Mouse (Mus musculus): ENCODE data around the gene Mme.
A peak's percentile ranks its signal among the peaks of the same experiment; 100 is the strongest.

Mme gene

GRCm38 (mm10) chr3:63241099-63241587 lies at the start of gene Mme:
Mme (plus strand) TSS chr3:63241537.
- DNase-seq (ENCODE audit: low read depth, low spot score) = peak; percentile 92

GRCm38 (mm10) chr3:63196565-63196964 lies 44.8 kb upstream of the Mme start:
- no peak for DNase-seq (ENCODE audit: low read depth, low spot score)

- DNase-seq (ENCODE audit: low read depth, low spot score) = no peak
Observed at GRCm38 (mm10) chr3:63198026-63198425, 43.3 kb upstream of the Mme start.

DNA sequence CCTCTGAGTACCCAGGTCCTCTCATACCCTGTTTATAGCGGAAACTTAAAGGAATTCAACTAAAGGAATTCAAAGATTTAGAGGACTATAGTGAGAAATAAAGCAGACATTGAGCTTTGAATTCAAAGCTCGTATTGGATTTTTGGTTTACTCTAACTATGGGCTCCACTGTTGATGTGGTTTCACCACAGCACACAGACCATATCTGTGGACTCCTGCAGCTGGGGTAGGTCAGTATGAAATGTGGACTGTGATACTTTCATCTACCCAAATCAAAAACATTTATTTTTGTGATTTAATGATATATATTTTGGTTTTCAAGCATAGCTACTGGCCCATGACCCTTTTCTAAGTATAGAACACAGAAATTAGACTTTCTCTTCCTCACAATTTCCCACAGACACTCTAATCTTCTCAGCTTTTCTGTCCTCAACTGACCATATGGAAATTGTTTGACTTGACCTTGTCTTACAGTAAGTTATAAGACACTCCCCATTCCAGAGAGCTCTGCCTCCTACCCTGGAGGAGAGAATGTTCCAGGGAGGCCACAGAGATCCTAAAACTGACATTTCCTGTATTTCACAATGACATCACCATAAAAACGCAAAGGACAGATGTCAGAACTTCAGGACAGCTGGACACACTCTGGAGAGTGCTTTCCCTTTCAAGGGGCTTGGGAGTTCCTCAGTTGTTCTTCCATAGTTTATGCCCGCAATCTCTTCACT lies 19.3 kb upstream of the Mme start:
- no peak for DNase-seq (ENCODE audit: low read depth, low spot score)

DNA sequence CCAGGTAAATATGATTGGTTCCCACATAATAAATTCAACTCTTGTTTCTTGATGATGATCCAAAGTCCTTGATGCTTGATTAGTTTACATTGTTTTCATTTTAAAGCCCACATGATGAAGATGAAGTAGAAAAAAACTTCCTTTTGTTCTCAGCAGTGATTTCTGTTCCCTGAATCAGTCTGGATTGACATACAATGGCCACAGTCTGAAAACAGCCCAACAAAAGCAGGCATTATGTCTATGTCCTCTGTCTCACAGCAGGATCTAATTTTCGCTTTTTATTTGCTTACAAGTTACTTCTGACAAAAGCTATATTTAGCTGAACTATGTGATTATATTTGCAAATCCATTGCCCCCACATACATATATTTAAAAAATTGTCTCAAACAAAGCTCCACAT lies 17.7 kb upstream of the Mme start:
- DNase-seq (ENCODE audit: low read depth, low spot score) = no peak

DNA sequence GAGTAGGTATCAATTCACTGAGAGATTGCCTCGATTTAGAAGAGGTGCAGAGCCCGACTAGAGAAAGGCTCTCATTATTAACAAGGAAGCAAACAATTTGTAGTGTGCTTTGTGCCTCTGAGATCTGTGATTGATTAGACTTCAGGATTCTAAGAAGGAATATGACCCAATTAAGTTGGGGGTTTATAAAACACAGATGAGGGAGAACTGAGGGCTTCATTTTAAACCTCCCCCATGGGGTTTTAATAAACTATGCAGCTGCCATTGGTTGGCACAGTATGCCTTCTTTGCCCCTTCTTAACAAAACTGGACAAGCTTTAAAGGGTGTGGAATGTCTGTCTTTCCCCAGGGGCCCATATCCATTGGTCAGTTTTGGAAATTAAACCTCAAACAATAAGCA lies 5.4 kb upstream of the Mme start:
- no peak for DNase-seq (ENCODE audit: low read depth, low spot score)

DNA sequence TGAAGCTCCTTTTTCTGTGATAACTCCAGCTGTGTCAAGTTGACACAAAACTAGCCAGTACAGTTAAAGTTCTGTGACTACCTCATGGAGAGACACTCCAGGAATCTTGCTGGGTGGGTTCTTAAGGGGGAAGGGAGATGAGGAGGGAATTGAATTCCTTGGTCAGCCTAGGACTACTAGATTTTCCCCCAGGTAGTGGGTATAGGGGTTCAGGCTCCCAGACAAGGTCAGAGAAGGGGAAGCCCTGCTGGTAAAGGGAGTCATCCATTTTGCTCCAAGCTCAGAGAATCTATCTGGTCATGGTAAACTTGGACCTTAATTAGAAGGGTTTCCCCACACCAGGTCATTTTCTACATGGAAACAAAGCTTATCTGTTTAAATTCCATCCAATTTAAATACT lies 2.4 kb downstream of the Mme start:
- DNase-seq (ENCODE audit: low read depth, low spot score) = peak; percentile 56

GRCm38 (mm10) chr3:63272091-63272490 lies 30.8 kb downstream of the Mme start:
- no peak for DNase-seq (ENCODE audit: low read depth, low spot score)

GRCm38 (mm10) chr3:63294316-63294715 lies 53.0 kb downstream of the Mme start:
- peak; percentile 41 for DNase-seq (ENCODE audit: low read depth, low spot score)

- peak; percentile 33 for DNase-seq (ENCODE audit: low read depth, low spot score)
Observed at GRCm38 (mm10) chr3:63294791-63295190, 53.5 kb downstream of the Mme start.

DNA sequence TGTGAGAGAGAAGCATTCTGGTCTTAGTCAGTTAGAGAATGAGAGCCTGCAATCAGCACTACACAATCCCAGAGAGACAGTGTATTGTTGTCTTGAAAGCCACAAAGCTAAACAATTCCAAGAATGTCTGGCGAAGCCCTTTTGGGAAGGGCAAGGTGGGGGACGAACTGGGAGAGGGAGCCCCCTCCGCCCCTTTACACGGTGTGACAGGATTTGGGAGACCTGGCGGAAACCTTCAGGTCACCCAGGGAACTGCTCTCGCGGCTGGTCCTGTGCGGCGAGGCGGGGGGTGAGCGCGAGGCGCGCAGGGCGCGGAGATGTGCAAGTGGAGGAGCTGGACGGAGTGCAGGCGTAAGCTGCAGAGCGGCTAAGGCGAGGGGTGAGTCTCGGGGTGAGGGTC lies 53.9 kb downstream of the Mme start:
- DNase-seq (ENCODE audit: low read depth, low spot score) = peak; percentile 95

- peak; percentile 88 for DNase-seq (ENCODE audit: low read depth, low spot score)
Observed at GRCm38 (mm10) chr3:63295657-63296231, 54.4 kb downstream of the Mme start.

DNA sequence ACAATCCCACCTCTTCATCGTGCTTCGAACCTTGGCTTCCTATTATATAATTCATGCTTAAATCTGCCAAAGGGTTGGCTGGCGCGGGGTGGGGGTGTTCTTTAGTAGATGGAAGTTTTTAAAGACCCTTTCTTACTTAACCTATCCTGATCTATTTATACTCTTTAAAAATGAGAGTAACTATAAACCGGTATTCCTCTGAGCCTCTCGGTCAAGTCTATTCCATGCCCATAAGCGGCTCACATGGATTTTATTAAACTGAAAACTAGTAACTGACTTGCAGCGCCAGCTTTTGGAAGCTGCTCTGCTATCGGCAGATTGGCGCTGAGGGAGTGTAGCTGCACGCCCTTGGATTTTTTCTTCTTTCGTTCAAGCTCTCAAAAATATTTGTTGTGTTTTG lies 55.1 kb downstream of the Mme start:
- DNase-seq (ENCODE audit: low read depth, low spot score) = no peak

DNA sequence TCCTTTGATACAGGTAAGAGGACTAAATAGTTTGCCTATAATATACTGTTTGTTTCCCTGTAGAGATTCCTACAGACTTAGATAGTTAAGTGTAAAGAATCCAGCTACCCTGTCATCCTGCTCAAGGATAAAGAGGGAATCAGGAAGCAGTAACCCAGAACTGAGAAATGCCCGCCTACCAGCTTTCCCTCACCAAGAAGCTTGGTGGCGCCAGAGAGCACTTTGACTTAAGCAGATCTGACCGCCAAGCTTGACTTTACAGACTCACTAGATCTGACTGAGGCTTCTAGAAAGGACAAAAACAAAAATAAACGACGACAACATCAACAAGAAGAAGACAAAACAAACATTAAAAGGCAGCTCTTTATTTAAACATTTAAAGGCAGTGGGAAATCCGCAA lies 56.5 kb downstream of the Mme start:
- DNase-seq (ENCODE audit: low read depth, low spot score) = peak; percentile 92

DNA sequence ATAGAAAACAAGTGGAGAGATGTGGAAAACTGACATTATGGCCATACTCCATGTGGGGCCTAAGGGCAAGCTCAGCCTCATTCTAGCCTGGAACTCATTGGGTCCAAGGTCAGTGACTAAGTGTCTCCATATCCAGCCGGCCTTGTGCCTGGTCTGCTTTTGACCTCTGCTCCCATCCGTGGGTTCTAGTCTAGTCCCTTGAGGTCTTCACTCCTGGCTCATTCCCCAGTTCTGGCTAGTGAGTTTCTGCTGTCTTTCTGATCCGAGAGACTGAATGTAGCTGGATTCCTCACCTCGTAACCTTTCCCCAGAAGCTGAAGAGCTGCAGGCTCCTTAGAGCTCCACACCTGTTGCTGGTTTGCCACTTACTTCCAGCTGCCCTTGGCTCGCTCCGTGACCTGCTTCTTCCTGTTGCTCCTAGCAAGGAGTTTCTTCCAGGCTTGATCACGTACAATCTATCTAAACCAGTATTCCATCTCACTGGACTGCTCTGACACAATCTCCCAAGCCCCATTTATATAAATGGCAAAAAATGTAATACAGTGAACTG lies 73.9 kb downstream of the Mme start:
- no peak for DNase-seq (ENCODE audit: low read depth, low spot score)

- peak; percentile 38 for DNase-seq (ENCODE audit: low read depth, low spot score)
Observed at GRCm38 (mm10) chr3:63317496-63317895, 76.2 kb downstream of the Mme start.

DNA sequence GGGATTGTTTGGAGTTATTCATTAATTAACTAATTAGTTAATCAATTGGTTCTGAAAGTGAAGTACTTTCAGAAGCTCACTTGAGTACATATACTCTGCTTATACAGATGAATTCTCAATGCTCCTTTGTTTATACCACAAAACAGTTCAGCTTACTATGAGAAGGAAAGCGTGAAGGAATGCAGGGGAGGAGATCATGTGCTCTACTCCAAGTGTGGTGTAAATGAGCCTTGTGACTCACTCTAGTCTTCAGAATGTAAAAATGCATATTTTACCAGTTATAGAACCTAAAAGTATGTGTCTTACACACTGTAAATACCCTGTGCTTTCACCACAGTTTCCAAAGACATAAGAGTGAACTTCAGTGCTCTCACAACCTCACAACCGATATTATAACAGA lies 84.3 kb downstream of the Mme start:
- DNase-seq (ENCODE audit: low read depth, low spot score) = no peak

- no peak for DNase-seq (ENCODE audit: low read depth, low spot score)
Observed at GRCm38 (mm10) chr3:63340110-63340509, 98.8 kb downstream of the Mme start.

GRCm38 (mm10) chr3:63340546-63340945 lies 99.2 kb downstream of the Mme start:
- DNase-seq (ENCODE audit: low read depth, low spot score) = no peak

DNA sequence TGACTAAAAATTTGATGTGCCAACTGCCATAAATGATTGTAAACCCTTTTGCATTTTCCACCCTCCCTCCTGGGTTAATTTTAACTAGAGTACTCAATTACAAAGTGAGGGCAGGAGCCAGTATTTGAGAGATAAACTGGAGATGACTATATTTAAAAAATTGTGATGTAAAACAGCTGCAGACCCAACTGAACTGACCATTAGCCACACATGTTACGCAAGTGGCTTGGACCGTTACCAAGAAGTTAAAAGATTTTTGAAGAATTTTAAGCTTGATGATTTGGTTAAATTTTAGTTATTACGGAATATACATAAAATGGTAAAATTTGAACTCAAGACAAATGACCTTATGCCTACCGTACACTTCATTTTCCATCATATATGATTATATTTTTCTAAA lies 100.1 kb downstream of the Mme start:
- DNase-seq (ENCODE audit: low read depth, low spot score) = no peak

DNA sequence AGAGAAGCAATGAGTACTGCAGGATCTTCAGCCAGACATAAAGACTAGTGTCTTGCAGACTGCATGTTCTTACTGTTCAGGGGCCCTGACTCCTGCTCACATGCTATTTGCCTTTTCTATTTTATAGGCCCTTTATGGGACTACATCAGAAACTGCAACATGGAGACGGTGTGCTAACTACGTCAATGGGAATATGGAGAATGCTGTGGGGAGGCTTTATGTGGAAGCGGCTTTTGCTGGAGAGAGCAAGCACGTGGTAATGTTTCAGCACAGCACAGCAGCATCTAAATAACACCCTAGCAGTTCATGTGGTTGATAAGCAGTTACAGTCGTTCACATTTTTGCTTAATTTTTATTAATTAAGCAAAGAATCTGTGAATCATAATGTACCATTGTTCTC lies 103.7 kb downstream of the Mme start:
- DNase-seq (ENCODE audit: low read depth, low spot score) = no peak

DNA sequence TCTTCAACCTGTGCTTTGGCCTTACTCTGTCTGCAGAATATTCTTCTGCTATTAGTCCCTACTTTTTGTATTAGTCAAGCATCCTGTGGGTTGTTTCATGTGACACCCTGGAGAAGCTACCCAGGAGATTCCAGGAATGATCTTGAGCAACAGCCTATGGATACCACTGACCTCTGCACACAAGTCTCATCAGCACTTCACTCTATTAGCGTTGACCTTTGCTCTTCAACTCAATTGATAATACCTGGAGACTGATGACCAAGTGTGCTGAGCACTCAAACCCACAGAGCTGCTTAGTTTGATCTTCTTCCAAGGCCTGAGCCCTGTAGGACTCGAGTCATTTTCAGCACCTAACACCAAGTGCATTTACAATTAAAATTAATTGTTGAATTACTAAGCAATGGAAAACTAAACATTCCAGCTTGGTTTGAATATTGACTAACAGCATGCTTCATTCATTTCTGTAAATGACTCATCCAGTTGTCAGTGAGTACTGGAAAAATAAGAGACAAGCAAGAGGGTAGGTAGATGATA lies 107.6 kb downstream of the Mme start:
- no peak for DNase-seq (ENCODE audit: low read depth, low spot score)

GRCm38 (mm10) chr3:63350242-63350641 lies 108.9 kb downstream of the Mme start:
- no peak for DNase-seq (ENCODE audit: low read depth, low spot score)

Data from ES-CJ7 (cell line).